Mouse (Mus musculus): ENCODE measurements around the gene Usp31. TPM values are rescaled to one million over a fixed set of nuclear protein-coding genes. Genes with fewer than 3 reads are reported as not detected.

Usp31 gene
- total RNA-seq (2022) = 10 to 100 TPM; 56.0 to 73.7 (median 67.4) TPM

- peak; percentile 84 to 97 for DNase-seq (ENCODE audit: low spot score in 2 of 2)
Measured at GRCm38 (mm10) chr7:121707073-121707667, at the start of gene Usp31. Usp31 (minus strand) TSS chr7:121707253.

GRCm38 (mm10) chr7:121754748-121755147 is 47.7 kb upstream of the Usp31 start:
- no peak for DNase-seq (ENCODE audit: low spot score in 2 of 2)

DNA sequence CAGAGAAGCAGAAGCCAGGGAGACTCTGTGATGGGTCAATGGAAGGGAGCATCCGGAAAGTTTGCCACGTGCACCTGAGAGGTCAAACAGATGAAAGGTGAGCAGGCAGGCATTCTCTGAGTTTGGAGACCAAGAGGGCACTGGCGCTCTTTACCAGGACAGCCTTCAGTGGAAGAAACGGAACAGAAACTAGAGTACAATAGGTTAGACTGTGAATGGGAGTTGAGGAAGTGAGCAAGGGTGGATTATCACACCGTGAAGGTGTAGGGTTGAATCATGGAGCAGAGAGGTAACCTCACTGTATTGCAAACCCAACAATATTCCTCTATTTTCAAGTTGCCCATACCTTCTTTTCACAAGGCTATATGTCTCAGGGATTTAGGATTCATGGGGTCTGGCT is 43.2 kb upstream of the Usp31 start:
- no peak for DNase-seq (ENCODE audit: low spot score in 2 of 2)

DNA sequence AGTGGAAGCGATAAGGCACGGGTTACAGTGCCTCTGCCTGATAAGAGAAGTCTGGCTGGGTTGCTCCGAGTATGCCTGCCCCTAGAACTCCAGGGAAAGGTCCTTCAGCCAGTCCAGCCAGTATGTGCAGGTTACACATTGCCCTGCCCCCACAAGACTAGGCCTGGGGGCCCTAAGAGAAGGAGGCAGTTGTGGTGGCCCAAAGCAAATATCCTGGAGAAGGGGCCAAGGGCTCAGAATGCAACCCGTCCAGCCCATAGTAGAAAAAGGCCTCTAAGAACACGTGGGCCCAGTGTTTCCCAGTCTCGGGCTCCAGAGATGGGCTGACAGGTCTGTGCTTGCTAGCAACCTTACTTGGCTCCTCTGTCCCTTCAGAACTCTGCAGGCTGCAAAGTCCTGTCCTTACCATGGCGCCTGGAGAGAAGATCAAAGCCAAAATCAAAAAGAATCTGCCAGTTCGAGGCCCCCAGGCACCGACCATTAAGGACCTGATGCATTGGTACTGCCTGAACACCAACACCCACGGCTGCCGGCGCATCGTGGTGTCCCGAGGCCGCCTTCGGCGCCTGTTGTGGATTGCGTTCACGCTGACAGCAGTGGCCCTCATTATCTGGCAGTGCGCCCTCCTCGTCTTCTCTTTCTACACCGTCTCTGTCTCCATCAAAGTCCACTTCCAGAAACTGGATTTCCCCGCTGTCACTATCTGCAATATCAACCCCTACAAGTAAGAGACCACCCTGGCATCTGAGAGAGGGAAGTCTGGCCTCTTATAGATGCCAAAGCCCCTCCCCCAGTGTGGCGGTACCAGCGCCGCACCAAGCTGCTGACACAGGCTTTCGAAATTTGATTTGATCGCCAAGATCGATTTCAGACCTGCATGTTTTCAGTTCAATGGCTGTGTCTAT is 30.7 kb upstream of the Usp31 start:
- no peak for DNase-seq (ENCODE audit: low spot score in 2 of 2)

DNA sequence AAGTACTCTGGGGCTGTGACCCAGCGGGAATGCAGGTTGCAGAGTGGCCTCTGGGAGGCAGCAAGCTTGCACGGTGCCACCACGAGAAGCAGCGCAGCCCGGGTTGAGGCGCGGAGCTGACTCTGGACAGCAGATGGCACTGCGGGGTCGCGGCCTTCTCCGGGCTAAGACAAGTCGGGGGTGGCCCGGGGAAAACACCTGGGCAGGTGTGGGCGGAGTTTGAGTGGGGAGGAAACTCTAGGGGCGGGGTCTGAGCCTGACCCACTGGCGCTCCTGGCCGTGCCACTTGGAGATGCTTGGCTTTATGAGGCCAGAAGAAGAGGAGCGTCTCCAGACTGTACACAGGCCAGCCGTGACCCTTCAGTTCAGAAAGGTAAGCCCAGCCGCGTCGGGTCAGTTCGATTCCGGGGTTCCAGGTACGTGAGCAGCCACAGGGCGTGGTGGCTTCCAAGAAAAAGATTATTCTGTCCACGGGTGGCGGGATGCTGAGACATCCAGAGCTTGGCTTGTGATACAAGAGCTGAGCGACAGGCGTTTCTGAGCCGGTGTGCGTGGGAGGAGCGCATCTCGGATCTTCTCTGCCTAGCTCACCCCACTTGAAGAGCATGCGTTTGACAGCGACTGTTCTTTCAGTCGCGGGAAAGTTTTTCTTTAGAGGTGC is 27.2 kb upstream of the Usp31 start, which contains the start of gene Scnn1g:
Scnn1g (plus strand) TSS at position 309 of the 661 bp plus-strand sequence.
- peak; percentile 81 to 82 for DNase-seq (ENCODE audit: low spot score in 2 of 2)

GRCm38 (mm10) chr7:121730225-121730624 is 23.2 kb upstream of the Usp31 start:
- no peak for DNase-seq (ENCODE audit: low spot score in 2 of 2)

GRCm38 (mm10) chr7:121717031-121717430 is 10.0 kb upstream of the Usp31 start:
- no peak for DNase-seq (ENCODE audit: low spot score in 2 of 2)

DNA sequence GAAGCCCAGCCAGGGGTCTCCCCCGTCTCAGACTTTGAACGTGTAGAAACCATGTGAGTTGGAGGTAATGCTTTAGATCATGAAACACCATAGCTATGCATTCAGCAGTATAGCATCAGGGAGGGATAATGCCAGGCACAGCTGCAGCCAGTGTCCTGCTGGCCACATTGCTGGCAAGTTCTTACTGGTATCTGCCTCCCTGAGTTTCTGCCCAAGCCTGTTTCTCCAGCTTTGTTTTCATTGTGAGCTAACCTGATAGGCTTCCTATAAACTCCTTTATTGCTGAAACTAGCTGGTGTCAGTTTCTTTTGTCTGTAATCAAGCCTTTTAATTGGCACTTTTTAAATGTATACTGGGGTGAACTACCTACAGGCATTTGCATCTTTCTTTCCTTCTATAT is 4.1 kb upstream of the Usp31 start:
- no peak for DNase-seq (ENCODE audit: low spot score in 2 of 2)

DNA sequence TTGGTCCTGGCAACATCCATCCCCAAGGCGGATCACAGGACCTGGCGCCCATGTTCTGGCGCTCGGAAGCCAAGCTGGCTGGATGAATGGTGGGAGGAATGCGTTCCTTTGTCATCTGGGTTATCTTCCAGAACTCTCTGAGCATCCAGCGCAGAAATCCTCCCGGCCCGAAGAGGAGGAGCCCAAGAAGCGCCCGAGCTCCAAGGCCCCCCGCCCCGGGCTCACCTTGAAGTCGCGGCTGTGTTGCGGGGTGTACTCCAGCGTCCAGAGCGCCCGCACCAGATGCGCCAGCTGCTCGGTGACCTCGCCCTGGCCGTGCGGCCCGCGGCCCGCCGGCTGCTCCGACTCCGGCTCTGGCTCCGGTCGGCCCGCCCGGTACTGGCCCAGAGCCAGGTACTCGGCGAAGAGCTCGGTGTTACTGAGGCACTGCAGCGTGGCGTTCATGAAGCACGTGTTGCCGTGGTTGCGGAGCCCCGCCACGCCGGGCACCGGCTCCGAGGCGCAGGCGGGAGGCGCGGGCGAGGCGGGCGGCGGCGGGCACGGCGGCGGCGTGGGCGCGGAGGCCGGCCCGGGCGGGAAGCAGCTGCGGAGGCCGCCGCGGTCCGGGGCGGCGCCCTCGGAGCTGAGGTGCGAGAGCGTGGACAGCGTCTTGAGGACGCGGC is 511 bp downstream of the Usp31 start:
- DNase-seq (ENCODE audit: low spot score in 2 of 2) = peak in 1 of 2 experiments; percentile 51

- no peak for DNase-seq (ENCODE audit: low spot score in 2 of 2)
Measured at GRCm38 (mm10) chr7:121705051-121705450, 2.0 kb downstream of the Usp31 start.

GRCm38 (mm10) chr7:121701983-121702382 is 5.1 kb downstream of the Usp31 start:
- DNase-seq (ENCODE audit: low spot score in 2 of 2) = no peak

DNA sequence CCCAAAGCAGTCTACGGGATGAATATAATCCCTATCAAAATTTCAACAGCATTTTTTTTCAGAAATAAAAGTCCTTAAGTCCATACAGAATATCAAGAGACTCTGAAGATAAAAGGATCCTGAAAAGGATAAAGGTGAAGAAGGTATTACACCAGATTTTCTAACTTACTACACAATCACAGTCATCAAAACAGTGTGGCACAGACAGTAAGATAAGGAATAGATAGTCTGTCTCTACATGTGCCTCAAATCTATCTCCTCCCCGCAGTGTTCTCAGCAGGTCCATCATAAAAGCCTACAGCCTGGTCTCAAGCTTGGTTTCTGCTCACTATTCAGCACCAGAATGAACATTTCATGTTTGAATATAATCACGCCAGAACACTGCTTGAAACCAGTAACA is 6.6 kb downstream of the Usp31 start:
- DNase-seq (ENCODE audit: low spot score in 2 of 2) = no peak

GRCm38 (mm10) chr7:121699218-121699617 is 7.8 kb downstream of the Usp31 start:
- DNase-seq (ENCODE audit: low spot score in 2 of 2) = no peak

DNA sequence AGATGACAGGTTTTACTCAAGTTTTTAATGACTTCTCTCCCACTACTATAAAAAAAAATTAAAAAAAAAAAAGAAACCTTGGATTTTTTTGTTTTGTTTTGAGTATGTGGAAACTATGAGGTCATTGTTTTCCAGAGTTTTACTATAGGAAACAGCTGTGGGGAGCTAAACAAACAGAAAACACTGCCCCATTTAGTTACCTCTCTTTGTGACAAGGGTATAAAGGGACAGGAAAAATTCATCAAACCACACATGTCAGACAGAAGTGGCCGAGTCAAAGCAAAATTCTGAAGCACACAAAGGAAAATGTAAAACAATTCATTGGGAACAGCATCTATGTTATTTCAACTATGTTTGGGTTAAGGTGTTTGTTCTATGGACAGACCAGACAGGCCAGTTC is 9.5 kb downstream of the Usp31 start:
- no peak for DNase-seq (ENCODE audit: low spot score in 2 of 2)

DNA sequence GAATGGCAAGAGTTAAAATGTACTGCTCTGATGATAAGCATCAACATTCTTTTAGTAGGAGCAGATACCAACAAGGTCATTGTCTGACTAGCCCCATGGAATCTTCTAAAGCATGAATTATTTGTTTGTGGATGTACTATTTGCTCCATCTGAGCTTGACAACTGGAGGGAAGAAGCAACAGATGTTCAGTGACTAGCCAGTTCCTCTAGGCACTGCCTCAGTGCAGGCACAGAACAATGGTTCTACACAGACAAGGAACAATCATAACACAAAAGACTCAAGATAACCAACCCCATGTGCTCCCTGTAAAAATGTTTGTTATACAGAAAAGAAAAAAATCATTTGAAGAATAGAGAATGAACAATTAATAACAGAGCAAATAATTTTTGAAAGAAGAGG is 9.9 kb downstream of the Usp31 start:
- DNase-seq (ENCODE audit: low spot score in 2 of 2) = no peak

- no peak for DNase-seq (ENCODE audit: low spot score in 2 of 2)
Measured at GRCm38 (mm10) chr7:121691803-121692202, 15.2 kb downstream of the Usp31 start.

DNA sequence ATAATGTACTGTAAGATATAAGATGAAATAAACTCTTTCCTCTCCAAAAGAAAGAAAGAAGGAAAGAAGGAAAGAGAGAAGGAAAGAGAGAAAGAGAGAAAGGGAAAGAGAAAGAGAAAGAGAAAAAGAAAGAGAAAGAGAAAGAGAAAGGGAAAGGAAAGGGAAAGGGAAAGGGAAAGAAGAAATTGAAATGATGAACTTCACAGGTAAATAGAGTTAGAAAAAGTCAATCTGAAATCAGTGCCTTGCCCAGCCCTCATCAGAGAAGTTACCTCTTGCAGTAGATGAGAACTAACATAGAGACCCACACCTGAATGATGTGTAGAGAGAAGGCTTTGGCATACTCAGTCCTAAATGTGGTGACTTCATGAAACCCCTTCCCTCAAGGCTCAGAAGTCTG is 17.7 kb downstream of the Usp31 start:
- no peak for DNase-seq (ENCODE audit: low spot score in 2 of 2)

GRCm38 (mm10) chr7:121685140-121685984 is 21.7 kb downstream of the Usp31 start:
- no peak for DNase-seq (ENCODE audit: low spot score in 2 of 2)

DNA sequence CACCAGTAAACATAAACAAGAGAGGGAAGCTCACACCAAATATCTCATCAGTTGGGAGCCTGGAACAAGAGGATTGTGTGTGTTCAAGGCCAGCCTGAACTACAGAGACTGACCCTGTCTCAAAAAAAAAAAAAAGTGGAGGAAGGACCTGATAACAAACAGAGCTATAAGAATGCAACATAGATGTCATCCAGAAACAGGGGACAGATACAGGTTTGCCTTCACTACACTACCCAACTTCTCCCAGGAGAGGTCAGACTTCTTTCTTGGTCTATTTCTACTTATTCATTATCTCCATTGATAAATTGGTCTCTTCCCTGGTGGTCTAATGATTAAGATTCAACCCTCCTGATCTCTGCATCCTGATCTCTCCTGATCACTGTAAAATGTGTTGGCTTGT is 25.9 kb downstream of the Usp31 start:
- no peak for DNase-seq (ENCODE audit: low spot score in 2 of 2)

DNA sequence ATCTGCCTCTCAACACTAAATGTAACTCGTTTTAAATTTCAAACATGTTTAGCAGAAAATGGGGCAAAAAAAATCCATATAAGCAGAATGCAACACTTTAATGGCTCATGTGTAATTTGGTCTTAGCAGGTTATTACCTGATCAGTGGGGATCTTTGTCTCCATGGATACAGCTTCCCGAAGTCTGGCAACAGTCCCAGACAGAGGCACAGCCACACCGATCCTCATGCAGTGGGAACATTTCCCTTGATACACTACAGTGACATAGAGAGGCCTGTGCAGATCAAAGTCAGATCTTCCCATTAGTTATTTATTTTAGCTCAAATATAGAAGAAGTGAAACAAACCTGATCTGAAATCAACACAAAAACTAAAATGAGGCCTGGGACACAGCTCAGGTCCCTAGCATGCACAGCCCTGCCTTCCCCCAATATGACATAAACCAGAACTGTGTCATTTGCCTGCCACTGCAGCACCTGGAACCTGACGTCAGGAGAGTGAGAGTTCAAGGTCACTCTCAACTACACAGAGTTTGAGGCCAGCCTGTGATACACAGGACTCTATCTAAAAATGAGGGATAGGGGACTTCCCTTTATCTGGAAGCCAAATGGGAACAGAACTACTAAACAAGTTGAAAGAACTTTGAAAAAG is 29.8 kb downstream of the Usp31 start:
- no peak for DNase-seq (ENCODE audit: low spot score in 2 of 2)
